Mouse (Mus musculus) ES-Bruce4 (cell line): ENCODE data around the gene Aamdc. TPM values are rescaled to one million over a fixed set of nuclear protein-coding genes. Genes with fewer than 3 reads are reported as not detected.
A peak's percentile ranks its signal among the peaks of the same experiment; 100 is the strongest.

Experiments
- H3K27ac ChIP-seq: 2 replicates; pipeline ENCODE4 v1.5.1; 2012; ENCODE audit warnings: low read length, inconsistent platforms; ENCODE audit not compliant: insufficient read depth
- H3K27me3 ChIP-seq: 2 replicates; pipeline ENCODE4 v1.6.1; 2012; ENCODE audit warnings: mild to moderate bottlenecking, low read length, inconsistent platforms; ENCODE audit not compliant: control insufficient read depth, poor library complexity, insufficient read depth, severe bottlenecking
- H3K36me3 ChIP-seq: 2 replicates; pipeline ENCODE4 v1.6.1; 2012; ENCODE audit warnings: inconsistent platforms, mild to moderate bottlenecking, low read length, moderate library complexity; ENCODE audit not compliant: control insufficient read depth, poor library complexity, insufficient read depth, severe bottlenecking
- H3K4me1 ChIP-seq: one replicate; pipeline ENCODE4 v1.8.1; 2011; ENCODE audit warnings: low read length; ENCODE audit not compliant: control insufficient read depth, insufficient read depth
- H3K4me3 ChIP-seq: 2 replicates; pipeline ENCODE4 v1.5.1; 2011; ENCODE audit warnings: low read depth, mild to moderate bottlenecking, low read length
- H3K9ac ChIP-seq: 2 replicates; pipeline ENCODE4 v1.6.1; 2012; ENCODE audit warnings: low read depth, mild to moderate bottlenecking, inconsistent platforms; ENCODE audit not compliant: poor library complexity, severe bottlenecking
- H3K9me3 ChIP-seq: replicated peaks from 2 replicates; pipeline ENCODE4 v1.6.1; 2012; ENCODE audit warnings: mild to moderate bottlenecking, low read length, inconsistent platforms; ENCODE audit not compliant: control insufficient read depth, poor library complexity, insufficient read depth, severe bottlenecking
- CTCF ChIP-seq: IDR thresholded peaks from one replicate; pipeline ENCODE4 v1.8.1; 2011; ENCODE audit warnings: low read depth, low read length
- EP300 ChIP-seq: IDR thresholded peaks from 2 replicates; pipeline ENCODE4 v1.6.1; 2011; ENCODE audit warnings: low read depth, low read length; ENCODE audit not compliant: insufficient read depth
- POLR2A ChIP-seq: IDR thresholded peaks from one replicate; pipeline ENCODE4 v1.8.1; 2011; ENCODE audit warnings: low read length; ENCODE audit not compliant: insufficient read depth
- polyA plus RNA-seq: library from polyadenylated mRNA; stranded (reverse); fragments of >200 nt; gene quantifications from 2 replicates; pipeline ENCODE4 v1.2.4, GENCODE M21; 2011; ENCODE audit warnings: low read depth; ENCODE audit not compliant: missing spikeins, insufficient read depth, insufficient read length

Aamdc gene
- polyA plus RNA-seq, 1 experiment, result 23.8 TPM

GRCm38 (mm10) chr7:97578361-97579066 lies 783 bp downstream of the Aamdc start:
- Histone ChIP-seq H3K4me1 (no peaks in the 10 kb centered on the region), H3K36me3 (no peaks in the 10 kb centered on the region), H3K27ac (no peak overlapping the region), H3K27me3 (no peaks in the 10 kb centered on the region), H3K9ac (peak overlapping the region; percentile 99), H3K9me3 (no peaks in the 10 kb centered on the region), H3K4me3 (peak overlapping the region; percentile 95)
- no peak for TF ChIP-seq CTCF
- no peak for TF ChIP-seq POLR2A
- no peak for TF ChIP-seq EP300

DNA sequence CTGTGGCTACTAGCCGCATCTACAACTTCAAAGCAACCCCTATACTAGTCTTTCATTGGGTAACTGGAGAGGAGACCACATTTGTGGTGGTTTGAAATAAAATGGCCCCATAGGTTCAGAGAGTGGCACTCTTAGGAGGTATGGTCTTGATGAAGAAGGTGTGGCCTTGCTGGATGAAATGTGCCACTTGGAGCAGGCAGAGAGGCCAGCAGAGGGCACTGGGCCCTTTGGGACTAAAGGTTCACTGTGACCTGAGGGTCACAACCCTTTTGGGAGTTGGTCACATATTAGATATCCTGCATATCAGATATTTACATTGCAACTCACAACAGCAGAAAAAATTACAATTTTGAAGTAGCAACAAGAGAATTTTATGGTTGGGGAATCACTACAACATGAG lies 8.9 kb downstream of the Aamdc start:
- TF ChIP-seq EP300, result no peak
- TF ChIP-seq CTCF, result peak; percentile 36
- H3K4me3 ChIP-seq, result no peak overlapping the region
- H3K9ac ChIP-seq, result no peak overlapping the region
- no peaks in the 10 kb centered on the region for H3K9me3 ChIP-seq
- no peaks in the 10 kb centered on the region; the same call in 1 of the 2 replicates for H3K36me3 ChIP-seq
- no peak overlapping the region for H3K27ac ChIP-seq
- H3K27me3 ChIP-seq, result no peaks in the 10 kb centered on the region
- H3K4me1 ChIP-seq, result no peaks in the 10 kb centered on the region

DNA sequence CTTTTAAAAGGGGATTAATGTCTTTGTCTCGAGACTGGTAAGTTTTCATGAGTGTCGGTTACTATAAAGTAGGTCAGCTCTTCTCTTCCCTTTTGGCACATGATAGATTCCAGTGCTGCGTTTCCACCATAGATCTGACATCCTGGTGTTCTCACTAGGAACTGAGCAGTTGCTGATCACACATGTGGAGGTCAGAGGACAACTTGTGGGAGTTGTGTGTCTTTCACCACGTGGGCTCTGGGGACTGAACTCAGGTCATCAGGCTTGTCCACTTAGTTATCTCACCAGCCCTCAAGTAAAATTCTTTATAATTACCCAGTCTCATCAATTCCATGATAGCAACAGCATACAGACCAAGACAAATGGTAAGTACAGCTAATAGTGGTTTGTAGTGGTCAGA lies 9.9 kb downstream of the Aamdc start:
- Histone ChIP-seq H3K9ac (no peak overlapping the region), H3K27me3 (no peaks in the 10 kb centered on the region), H3K9me3 (no peaks in the 10 kb centered on the region), H3K36me3 (no peaks in the 10 kb centered on the region; the same call in 1 of the 2 replicates), H3K4me1 (no peaks in the 10 kb centered on the region), H3K4me3 (no peak overlapping the region), H3K27ac (no peak overlapping the region)
- no peak for TF ChIP-seq CTCF
- TF ChIP-seq EP300, result no peak

GRCm38 (mm10) chr7:97563576-97563975 lies 15.7 kb downstream of the Aamdc start:
- Histone ChIP-seq H3K27me3 (no peaks in the 10 kb centered on the region), H3K4me1 (no peaks in the 10 kb centered on the region), H3K9ac (no peak overlapping the region), H3K36me3 (no peaks in the 10 kb centered on the region), H3K27ac (no peak overlapping the region), H3K9me3 (no peaks in the 10 kb centered on the region), H3K4me3 (no peak overlapping the region)
- TF ChIP-seq POLR2A (no peak), EP300 (no peak), CTCF (no peak)

GRCm38 (mm10) chr7:97550673-97551072 lies 28.6 kb downstream of the Aamdc start:
- Histone ChIP-seq H3K27me3 (no peaks in the 10 kb centered on the region), H3K4me1 (no peaks in the 10 kb centered on the region), H3K9ac (no peak overlapping the region), H3K27ac (no peak overlapping the region), H3K4me3 (no peak overlapping the region), H3K36me3 (no peaks in the 10 kb centered on the region), H3K9me3 (no peaks in the 10 kb centered on the region)
- TF ChIP-seq CTCF (no peak), POLR2A (no peak), EP300 (no peak)

- no peak overlapping the region for H3K27ac ChIP-seq
- no peaks in the 10 kb centered on the region for H3K4me1 ChIP-seq
- TF ChIP-seq EP300 (no peak), CTCF (no peak)
- H3K36me3 ChIP-seq, result no peaks in the 10 kb centered on the region
- no peaks in the 10 kb centered on the region for H3K27me3 ChIP-seq
- no peak overlapping the region for H3K4me3 ChIP-seq
- H3K9ac ChIP-seq, result no peak overlapping the region
- no peaks in the 10 kb centered on the region for H3K9me3 ChIP-seq
Observed at GRCm38 (mm10) chr7:97549301-97549700, 30.0 kb downstream of the Aamdc start.
